Comparison of ENCODE assay signal across 14 mouse cellular contexts in the genomic region with DNA sequence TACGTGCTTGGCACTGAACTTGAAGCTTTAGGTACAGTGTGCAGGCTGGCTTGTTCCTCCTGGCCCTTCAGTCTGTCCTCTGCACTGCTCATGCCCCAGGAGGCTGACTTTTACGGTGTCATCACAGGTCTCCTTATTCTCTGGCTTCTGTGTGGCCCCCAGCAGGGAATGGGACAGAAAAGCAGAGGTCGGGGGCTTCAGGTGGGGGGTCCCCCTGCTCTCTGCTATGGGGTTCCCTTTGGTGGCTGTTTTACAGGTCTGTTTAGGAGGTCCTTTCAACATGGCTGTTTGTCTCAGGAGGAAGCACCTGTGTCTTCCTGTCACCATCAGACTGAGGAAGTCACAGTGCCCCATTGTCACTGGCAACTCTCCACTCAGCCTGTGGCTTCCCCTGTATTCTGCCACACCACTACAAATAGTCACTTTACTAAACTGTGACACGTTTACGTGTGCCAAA. TPM values are rescaled to one million over a fixed set of nuclear protein-coding genes. Genes with fewer than 3 reads are reported as not detected.
DNase-seq lines count a peak whose midpoint lies in the region; ATAC-seq and TF ChIP-seq lines count a peak whose summit lies in the region.
"Had no signal": no experiment of that assay in that cellular context is flagged by ENCODE, and none has a peak within 500 bp of the region (broad histone marks: within the 10 kb centered on the region; RNA-seq: fewer than 3 reads in every experiment).

No protein-coding gene starts in this region.

- DNase-seq in heart, postnatal 0 days (ENCODE audit: low spot score): no peak
- peak; percentile 3 for DNase-seq in urinary bladder, postnatal 14 days (ENCODE audit: low spot score)
- DNase-seq in urinary bladder, adult 18-20 months (ENCODE audit: low spot score in 2 of 2): no peak
- peak; percentile 66 for DNase-seq in naive thymus-derived CD4-positive, alpha-beta T cell, adult 2 months (ENCODE audit: low read depth)
- peak; percentile 69 for DNase-seq in thymus, postnatal 4 days
- DNase-seq in kidney, postnatal 4 days: no peak
- DNase-seq in embryo, embryonic 10.5 days (ENCODE audit: low spot score): no peak
- DNase-seq: right cerebral cortex, postnatal 4 days had no signal

- H3K4me3 ChIP-seq in heart, postnatal 0 days (ENCODE audit: low read depth, low read length): no peak overlapping the region
- no peak overlapping the region for H3K4me3 ChIP-seq in heart, embryonic 12.5 days
- H3K4me3 ChIP-seq: midbrain, embryonic 13.5 days had no signal

- H3K27ac ChIP-seq in heart, postnatal 0 days (ENCODE audit: low read depth): peak overlapping the region; percentile 30; the same call in 1 of the 2 replicates
- H3K27ac ChIP-seq in heart, embryonic 12.5 days (ENCODE audit: poor library complexity, severe bottlenecking): no peak overlapping the region
- H3K27ac ChIP-seq: liver, embryonic 14.5 days; midbrain, embryonic 13.5 days had no signal

- no peak overlapping the region for H3K9ac ChIP-seq in heart, postnatal 0 days (replicated peaks; ENCODE audit: low read depth, low read length)
- no peak overlapping the region for H3K9ac ChIP-seq in heart, embryonic 12.5 days
- H3K9ac ChIP-seq: liver, embryonic 14.5 days; midbrain, embryonic 13.5 days had no signal

- no peak for ATAC-seq in heart, postnatal 0 days (ENCODE audit: insufficient read depth, low read depth)
- ATAC-seq in heart, embryonic 12.5 days (ENCODE audit: insufficient number of reproducible peaks, low FRiP score): no peak
- ATAC-seq: forebrain, embryonic 14.5 days; intestine, postnatal 0 days; midbrain, embryonic 13.5 days had no signal

- WGBS in heart, postnatal 0 days: 77% methylated on average over 5 of the region's 5 CpGs
- WGBS in heart, embryonic 12.5 days: 69% methylated on average over 5 of the region's 5 CpGs

- no peaks in the 10 kb centered on the region for H3K9me3 ChIP-seq in heart, postnatal 0 days (replicated peaks; ENCODE audit: control insufficient read depth, low read length)
- H3K9me3 ChIP-seq in heart, embryonic 12.5 days (replicated peaks): 0 out of 2 replicates have a peak, but pooled peaks cover 8% of the 10 kb centered on the region

- TF ChIP-seq CTCF in heart, postnatal 0 days (IDR thresholded peaks at IDR 0.05; ENCODE audit: low read depth): no peak

- H3K36me3 ChIP-seq in heart, postnatal 0 days (replicated peaks; ENCODE audit: control insufficient read depth, insufficient read depth, low read length): no peaks in the 10 kb centered on the region
- no peaks in the 10 kb centered on the region for H3K36me3 ChIP-seq in heart, embryonic 12.5 days
- H3K36me3 ChIP-seq: midbrain, embryonic 13.5 days had no signal

- no peaks in the 10 kb centered on the region for H3K4me1 ChIP-seq in heart, postnatal 0 days (ENCODE audit: control insufficient read depth, insufficient read depth)
- 0 out of 2 replicates have a peak, but pooled peaks cover 3% of the 10 kb centered on the region for H3K4me1 ChIP-seq in heart, embryonic 12.5 days (replicated peaks)

- H3K27me3 ChIP-seq in heart, postnatal 0 days (ENCODE audit: control insufficient read depth, insufficient read depth, low read length): no peaks in the 10 kb centered on the region
- H3K27me3 ChIP-seq in heart, embryonic 12.5 days (replicated peaks): no peaks in the 10 kb centered on the region
- H3K27me3 ChIP-seq: midbrain, embryonic 13.5 days had no signal

- no peak overlapping the region for H3K4me2 ChIP-seq in heart, postnatal 0 days (ENCODE audit: low read depth, low read length)
- no peak overlapping the region for H3K4me2 ChIP-seq in heart, embryonic 12.5 days
- H3K4me2 ChIP-seq: midbrain, embryonic 13.5 days had no signal

- no peak for TF ChIP-seq EP300 in heart, postnatal 0 days (IDR thresholded peaks at IDR 0.05; ENCODE audit: low read depth)

RNA-seq across cellular contexts. Expression of a gene that starts 54.9 kb away (rescaled TPM):
- total RNA-seq in heart, postnatal 0 days (2014; rRNA removed; ENCODE audit: low replicate concordance): not detected in 2 replicates
- polyA plus RNA-seq in heart, postnatal 0 days (2015; fragmentation: Nextera tagmentation; extraction: Ambion mirVana): not detected in 2 replicates
- not detected in 2 replicates for polyA plus RNA-seq in heart, embryonic 12.5 days (2016; fragmentation: Nextera tagmentation; extraction: Ambion mirVana)
- total RNA-seq: heart, adult 8-10 months had no signal
- polyA plus RNA-seq: forebrain, embryonic 14.5 days; intestine, postnatal 0 days; liver, embryonic 14.5 days; midbrain, embryonic 13.5 days had no signal

Comparison
In these comparisons a context has a peak if more than half of its experiments do, and no peak if none do; other contexts are left out.
1. DNase-seq: peak in urinary bladder, postnatal 14 days (single experiment), naive thymus-derived CD4-positive, alpha-beta T cell, adult 2 months (single experiment) and thymus, postnatal 4 days (single experiment); none in heart, postnatal 0 days (single experiment), urinary bladder, adult 18-20 months (0 of 2), kidney, postnatal 4 days (0 of 2) and embryo, embryonic 10.5 days (single experiment).